Mouse (Mus musculus) midbrain, postnatal 0 days (tissue): ENCODE measurements around the gene Gm853. TPM values are rescaled to one million over a fixed set of nuclear protein-coding genes. Genes with fewer than 3 reads are reported as not detected.

Experiments used
- ATAC-seq: fragments of 200-750 bp; cut with Nextera tagmentation; 2 replicates; pipeline ENCODE4 v1.8.0; 2017; ENCODE audit warnings: moderate number of reproducible peaks, mild to moderate bottlenecking, moderate TSS enrichment, moderate library complexity; ENCODE audit not compliant: low FRiP score
- DNase-seq: peaks from one replicate; pipeline ENCODE4 v3.0.0-alpha.2; 2015; ENCODE audit warnings: low spot score
- H3K27ac ChIP-seq: fragments of 300-500 bp; sonication (generic); 2 replicates; pipeline ENCODE4 v1.5.1; 2014; ENCODE audit warnings: low read depth, mild to moderate bottlenecking, low read length, mixed read lengths
- H3K27me3 ChIP-seq: fragments of 300-500 bp; sonication (generic); 2 replicates; pipeline ENCODE4 v1.6.1; 2014; ENCODE audit warnings: low read length, control low read depth, mixed read lengths; ENCODE audit not compliant: insufficient read depth
- H3K36me3 ChIP-seq: fragments of 300-500 bp; sonication (generic); 2 replicates; pipeline ENCODE4 v1.6.1; 2014; ENCODE audit warnings: low read length, control low read depth, mixed read lengths; ENCODE audit not compliant: insufficient read depth
- H3K4me1 ChIP-seq: fragments of 300-500 bp; sonication (generic); 2 replicates; pipeline ENCODE4 v1.6.1; 2014; ENCODE audit warnings: mild to moderate bottlenecking, control low read depth, antibody characterized with exemption, low read length, mixed read lengths; ENCODE audit not compliant: insufficient read depth
- H3K4me2 ChIP-seq: fragments of 300-500 bp; sonication (generic); 2 replicates; pipeline ENCODE4 v1.6.1; 2014; ENCODE audit warnings: low read depth, mild to moderate bottlenecking, low read length, mixed read lengths; ENCODE audit not compliant: poor library complexity, severe bottlenecking
- H3K4me3 ChIP-seq: fragments of 300-500 bp; sonication (generic); 2 replicates; pipeline ENCODE4 v1.5.1; 2014; ENCODE audit warnings: low read depth, mild to moderate bottlenecking, low read length, moderate library complexity
- H3K9ac ChIP-seq: fragments of 300-500 bp; sonication (generic); replicated peaks from 2 replicates; pipeline ENCODE4 v1.6.1; 2014; ENCODE audit warnings: mild to moderate bottlenecking, low read length, moderate library complexity, mixed read lengths; ENCODE audit not compliant: poor library complexity, severe bottlenecking
- H3K9me3 ChIP-seq: fragments of 300-500 bp; sonication (generic); 2 replicates; pipeline ENCODE4 v1.6.1; 2016; ENCODE audit warnings: low read length, control low read depth
- CTCF ChIP-seq: IDR thresholded peaks from 2 replicates; pipeline ENCODE4 v1.5.1; 2016; ENCODE audit warnings: antibody characterized with exemption, mild to moderate bottlenecking
- WGBS: fragments of 180-500 bp; shearing (Covaris S2); extraction: QIAGEN DNeasy Blood & Tissue Kit; methylation state at CpG from one replicate; pipeline ENCODE4 v1.1.7; 2014; 5-methylcytosine and 5-hydroxymethylcytosine counted together
- polyA plus RNA-seq: library from polyadenylated mRNA; unstranded; fragments of >200 nt; fragmentation: Nextera tagmentation; extraction: Ambion mirVana; gene quantifications from 2 replicates; pipeline ENCODE4 v1.2.1, GENCODE M21; 2015
- total RNA-seq: library from RNA; depleted of rRNA; stranded (reverse); fragments of >200 nt; gene quantifications from 2 replicates; pipeline ENCODE4 v1.2.3, GENCODE M21; 2014

Gene Gm853
- total and polyA plus RNA-seq, 2 experiments from 2014 or later, result 0.49 TPM; not detected in 1

GRCm38 (mm10) chr4:130181886-130182285 is 40.3 kb downstream of the Gm853 start:
- no peaks in the 10 kb centered on the region for H3K4me1 ChIP-seq
- no peaks in the 10 kb centered on the region for H3K9me3 ChIP-seq
- ATAC-seq, result no peak
- WGBS, result 69% methylated on average over 4 of the region's 4 CpGs
- H3K4me2 ChIP-seq, result no peak overlapping the region
- TF ChIP-seq CTCF, result no peak
- H3K9ac ChIP-seq, result no peak overlapping the region
- DNase-seq, result no peak
- H3K4me3 ChIP-seq, result no peak overlapping the region
- no peaks in the 10 kb centered on the region for H3K36me3 ChIP-seq
- no peak overlapping the region for H3K27ac ChIP-seq
- H3K27me3 ChIP-seq, result no peaks in the 10 kb centered on the region

DNA sequence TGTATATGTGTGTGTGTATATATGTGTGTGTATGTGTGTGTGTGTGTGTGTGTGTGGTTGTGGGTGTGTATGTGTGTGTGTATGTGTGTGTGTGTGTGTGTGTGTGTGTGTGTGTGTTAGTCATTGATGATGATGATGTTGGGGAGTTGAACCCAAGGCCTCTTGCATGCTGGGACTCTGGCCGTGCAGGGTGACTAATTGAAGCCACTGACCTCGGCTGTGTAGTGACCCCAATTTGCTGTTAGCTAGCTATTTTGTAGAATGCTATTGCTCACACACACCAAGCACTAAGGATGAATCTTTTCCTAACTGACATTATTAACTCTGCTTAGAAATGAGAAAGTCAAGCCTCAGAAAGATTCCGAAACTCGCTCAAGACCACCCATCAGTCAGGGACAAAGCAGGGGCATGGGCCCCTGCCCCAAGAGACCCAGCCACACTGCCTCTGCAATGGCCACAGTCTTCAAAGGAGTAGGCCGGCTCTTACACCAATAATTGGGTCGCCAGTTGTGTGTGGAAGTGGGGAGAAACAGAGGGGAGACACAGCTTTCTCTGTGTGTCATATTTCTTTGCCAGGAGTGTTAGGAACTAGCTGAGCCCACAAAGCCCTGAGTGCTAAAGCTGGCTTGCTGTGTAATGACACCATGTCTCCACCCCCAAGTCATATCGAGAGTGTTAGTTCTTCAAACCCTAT is 41.1 kb downstream of the Gm853 start:
- no peak for TF ChIP-seq CTCF
- no peak overlapping the region for H3K27ac ChIP-seq
- WGBS, result 67% methylated on average over 7 of the region's 7 CpGs
- H3K4me2 ChIP-seq, result no peak overlapping the region
- no peaks in the 10 kb centered on the region for H3K27me3 ChIP-seq
- ATAC-seq (no peak), DNase-seq (no peak)
- no peak overlapping the region for H3K4me3 ChIP-seq
- no peaks in the 10 kb centered on the region for H3K9me3 ChIP-seq
- no peaks in the 10 kb centered on the region for H3K4me1 ChIP-seq
- no peaks in the 10 kb centered on the region for H3K36me3 ChIP-seq
- no peak overlapping the region for H3K9ac ChIP-seq

DNA sequence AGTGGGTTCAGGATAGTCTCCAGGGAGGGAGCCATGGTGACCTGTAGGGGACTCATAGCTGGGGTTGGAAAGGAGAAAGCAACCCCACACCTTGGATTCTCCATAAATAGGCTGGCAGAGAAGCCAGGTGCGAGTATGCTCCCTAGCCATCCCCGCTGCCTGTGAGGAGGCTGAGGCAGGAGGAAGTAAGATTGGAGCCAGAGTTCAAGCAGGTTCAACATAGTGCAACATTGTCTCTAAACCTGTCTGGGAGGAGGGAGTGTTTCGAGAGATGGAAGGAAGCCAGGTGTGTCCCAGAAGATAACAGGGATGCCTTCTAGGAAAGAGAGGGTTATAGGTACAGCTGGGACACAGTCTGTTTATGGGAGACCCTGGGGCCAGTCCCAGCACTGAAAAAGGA is 42.3 kb downstream of the Gm853 start:
- Histone ChIP-seq H3K4me3 (no peak overlapping the region), H3K4me1 (no peaks in the 10 kb centered on the region), H3K36me3 (no peaks in the 10 kb centered on the region), H3K4me2 (no peak overlapping the region), H3K9ac (no peak overlapping the region), H3K27ac (no peak overlapping the region), H3K27me3 (peaks cover 9% of the 10 kb centered on the region), H3K9me3 (no peaks in the 10 kb centered on the region)
- WGBS, result 89% methylated on average over 3 of the region's 3 CpGs
- DNase-seq (no peak), ATAC-seq (no peak)
- no peak for TF ChIP-seq CTCF

DNA sequence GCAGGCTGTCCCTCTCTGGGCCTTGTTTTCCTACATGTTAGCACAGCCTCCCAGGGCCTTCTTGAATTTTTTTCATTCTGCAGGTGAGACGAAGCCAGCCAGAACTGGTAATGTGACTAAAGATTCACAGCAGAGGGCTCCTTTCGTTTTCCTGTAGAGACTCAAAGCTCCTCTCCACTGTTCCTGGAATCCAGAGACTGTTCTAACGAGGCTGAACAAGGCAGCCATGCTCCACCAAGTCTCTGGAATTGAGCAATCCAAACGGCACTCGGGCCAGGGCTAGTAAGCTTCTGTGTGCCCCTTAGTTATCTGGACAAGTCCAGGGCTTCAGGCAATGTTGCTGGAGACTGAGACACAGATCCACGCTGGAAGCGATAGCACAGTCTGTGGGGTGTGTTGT is 44.7 kb downstream of the Gm853 start:
- no peak overlapping the region for H3K4me3 ChIP-seq
- no peak overlapping the region for H3K9ac ChIP-seq
- peaks cover 24% of the 10 kb centered on the region for H3K27me3 ChIP-seq
- H3K4me2 ChIP-seq, result no peak overlapping the region
- H3K36me3 ChIP-seq, result no peaks in the 10 kb centered on the region
- no peak overlapping the region for H3K27ac ChIP-seq
- H3K4me1 ChIP-seq, result no peaks in the 10 kb centered on the region
- ATAC-seq (no peak), DNase-seq (no peak)
- no peaks in the 10 kb centered on the region for H3K9me3 ChIP-seq
- 63% methylated on average over 7 of the region's 7 CpGs for WGBS
- TF ChIP-seq CTCF, result no peak

DNA sequence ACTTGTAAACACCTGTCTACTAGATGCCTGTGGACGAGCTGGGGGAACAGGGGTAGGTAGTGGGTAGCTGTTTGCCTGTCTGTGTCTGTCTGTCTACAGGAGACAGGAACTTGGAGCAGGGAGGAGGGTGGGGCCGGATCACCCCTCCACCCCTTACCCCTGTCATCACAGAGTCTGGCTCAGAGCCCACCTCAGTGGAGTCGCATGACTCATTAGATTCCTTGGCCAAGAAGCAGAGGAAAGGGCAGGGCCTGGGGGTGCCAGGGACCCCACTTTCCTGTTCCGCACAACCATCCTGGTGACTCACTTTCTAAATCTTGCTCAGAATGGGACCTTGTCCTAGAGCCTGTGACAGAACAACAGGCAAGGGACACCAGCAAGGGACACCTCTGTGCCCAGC is 45.1 kb downstream of the Gm853 start:
- no peak for DNase-seq
- no peak overlapping the region for H3K9ac ChIP-seq
- H3K27ac ChIP-seq, result no peak overlapping the region
- H3K4me2 ChIP-seq, result no peak overlapping the region
- TF ChIP-seq CTCF, result no peak
- no peaks in the 10 kb centered on the region for H3K4me1 ChIP-seq
- peaks cover 24% of the 10 kb centered on the region for H3K27me3 ChIP-seq
- WGBS, result 86% methylated on average over 4 of the region's 4 CpGs
- no peaks in the 10 kb centered on the region for H3K9me3 ChIP-seq
- no peaks in the 10 kb centered on the region for H3K36me3 ChIP-seq
- no peak overlapping the region for H3K4me3 ChIP-seq
- ATAC-seq, result no peak

DNA sequence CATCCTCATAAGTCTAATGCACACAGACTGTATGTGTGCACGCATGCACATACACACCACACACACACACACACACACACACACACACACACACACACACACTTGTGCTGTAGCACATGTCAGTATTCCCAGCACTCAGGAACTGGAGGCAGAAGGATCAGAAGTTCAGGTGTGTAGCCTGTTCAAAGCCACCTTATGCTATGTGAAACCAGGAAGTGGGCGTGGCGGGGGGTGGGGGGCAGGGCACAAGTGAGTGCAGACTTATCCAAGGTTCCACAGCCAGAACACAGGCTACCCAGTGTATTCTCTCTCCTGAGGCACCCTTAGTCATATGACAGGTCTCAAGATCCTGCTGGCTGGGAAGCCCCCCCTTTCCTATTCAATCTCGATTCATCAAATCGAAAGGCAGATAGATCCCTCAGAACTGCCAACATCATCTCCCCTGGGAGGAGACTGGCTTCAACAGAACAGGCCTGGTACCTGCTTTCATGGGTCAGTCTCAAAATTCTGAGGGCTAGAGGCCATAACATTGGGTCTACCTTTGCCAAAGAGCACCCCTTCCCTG is 46.0 kb downstream of the Gm853 start:
- Histone ChIP-seq H3K4me3 (no peak overlapping the region), H3K4me2 (no peak overlapping the region), H3K9me3 (no peaks in the 10 kb centered on the region), H3K4me1 (no peaks in the 10 kb centered on the region), H3K9ac (no peak overlapping the region), H3K27ac (no peak overlapping the region), H3K36me3 (no peaks in the 10 kb centered on the region), H3K27me3 (peaks cover 24% of the 10 kb centered on the region)
- ATAC-seq (no peak), DNase-seq (no peak)
- 56% methylated on average over 5 of the region's 5 CpGs for WGBS
- TF ChIP-seq CTCF, result no peak
